Mouse (Mus musculus) central nervous system, embryonic 18 days (tissue): ENCODE data around the gene Hemgn. TPM values are rescaled to one million over a fixed set of nuclear protein-coding genes. Genes with fewer than 3 reads are reported as not detected.

ENCODE experiments used
- polyA plus RNA-seq: library from polyadenylated mRNA; depleted of rRNA; stranded (reverse); fragments of >200 nt; gene quantifications from 2 replicates; pipeline ENCODE4 v1.2.3, GENCODE M21; 2012; rRNA removed

The Hemgn gene
- 0.04 and 0.05 TPM in 2 replicates for polyA plus RNA-seq

GRCm38 (mm10) chr4:46413406-46413805, at the start of gene Hemgn:
Hemgn (minus strand) TSS chr4:46413506.

DNA sequence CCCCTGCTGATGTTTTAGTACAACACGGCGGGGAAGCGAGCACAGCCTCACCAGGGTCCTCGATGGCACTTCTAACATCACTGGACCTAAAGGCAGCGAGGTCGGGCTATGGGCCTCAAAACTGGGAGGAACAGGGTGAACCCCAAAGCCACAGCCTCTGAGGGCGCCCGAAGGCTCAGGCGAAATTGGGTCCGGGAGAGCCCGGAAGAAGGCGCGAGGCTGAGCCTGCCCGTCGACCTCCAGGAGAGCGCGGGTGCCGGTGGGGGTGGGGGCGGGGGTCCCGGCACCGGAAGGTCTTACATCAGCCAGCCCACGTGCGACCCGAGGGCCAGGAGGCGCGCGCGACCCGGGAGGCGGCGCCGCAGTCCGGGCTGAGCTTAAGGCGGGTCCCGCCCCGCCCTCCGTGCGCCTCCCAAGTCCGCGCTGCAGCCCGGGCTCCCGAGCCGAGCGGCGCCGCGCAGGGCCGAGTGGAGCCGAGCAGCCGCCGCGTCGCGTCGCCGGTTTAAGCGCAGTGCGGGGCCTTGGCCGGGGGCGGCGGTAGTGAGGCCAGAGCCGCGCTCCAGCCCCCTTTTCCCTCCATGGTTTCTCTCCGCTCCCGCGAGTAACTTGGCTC, 37.3 kb upstream of the Hemgn start, which contains the start of gene Anp32b:
Gene Anp32b, plus strand, starts transcription at position 384 of the 613 bp plus-strand sequence.

DNA sequence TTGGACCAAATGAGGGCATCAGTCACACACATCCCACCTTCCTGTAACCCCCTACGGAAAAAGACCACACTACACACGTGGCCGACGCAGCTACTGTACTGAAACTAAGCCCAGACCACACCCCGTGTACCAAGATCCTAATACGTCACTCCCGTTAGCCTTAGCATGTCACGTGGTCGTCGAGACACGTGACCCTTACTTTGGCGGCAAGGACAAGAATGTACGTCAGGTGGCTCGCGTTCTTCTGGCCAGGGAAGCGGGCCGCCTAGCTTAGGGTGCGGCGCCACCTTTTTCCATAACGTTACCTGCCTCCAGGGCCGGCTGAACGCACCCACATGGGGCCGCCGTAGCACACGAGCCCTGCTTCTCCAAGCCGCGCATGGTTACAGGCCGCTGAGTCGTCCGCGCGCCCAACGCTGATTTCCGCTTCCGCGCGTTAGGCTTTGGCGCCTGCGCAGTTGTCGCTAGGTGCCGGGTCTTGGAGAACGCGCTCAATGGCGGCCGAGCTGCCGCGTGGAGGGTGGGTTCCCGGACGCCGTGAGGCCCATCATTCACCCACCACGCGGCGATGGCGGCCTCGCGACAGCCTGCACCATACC, 24.2 kb downstream of the Hemgn start, which contains the start of gene Trmo:
Gene Trmo, minus strand, starts transcription at position 425 of the 599 bp plus-strand sequence.

Other genes starting within 250 kb of the Hemgn start
- 38.7 and 40.7 TPM in 2 replicates for gene Xpa, start 217.2 kb downstream of the Hemgn start, polyA plus RNA-seq
- not detected in 2 replicates for gene Foxe1, start 69.9 kb downstream of the Hemgn start, polyA plus RNA-seq
- gene Trmo, start 24.1 kb downstream of the Hemgn start, polyA plus RNA-seq, result 8.8 and 8.9 TPM in 2 replicates
- gene Anp32b, start 37.4 kb upstream of the Hemgn start, polyA plus RNA-seq, result 35.3 and 38.9 TPM in 2 replicates
- gene Nans, start 75.7 kb upstream of the Hemgn start, polyA plus RNA-seq, result 82.6 and 83.1 TPM in 2 replicates
- gene Trim14, start 122.6 kb upstream of the Hemgn start, polyA plus RNA-seq, result 0.54 and 0.84 TPM in 2 replicates
- gene Coro2a, start 188.7 kb upstream of the Hemgn start, polyA plus RNA-seq, result 18.5 and 19.2 TPM in 2 replicates
- gene Tbc1d2, start 236.7 kb upstream of the Hemgn start, polyA plus RNA-seq, result 0.93 and 1.2 TPM in 2 replicates